Mouse (Mus musculus) natural killer cell, adult 2 months (primary cell): ENCODE measurements around the gene Cd300a.
A peak's percentile ranks its signal among the peaks of the same experiment; 100 is the strongest.

Experiments
- DNase-seq, 2 experiments: peaks; one replicate each; pipeline ENCODE4 v3.0.0; 2022; ENCODE audit warnings: low spot score in 2 of 2

The Cd300a gene

GRCm38 (mm10) chr11:114866486-114867360 is 23.1 kb upstream of the Cd300a start:
- no peak for DNase-seq

- DNase-seq, result no peak
These were observed 22.2 kb upstream of the Cd300a start for GRCm38 (mm10) chr11:114867361-114868235.

GRCm38 (mm10) chr11:114868280-114868679 is 21.6 kb upstream of the Cd300a start:
- DNase-seq, result no peak

GRCm38 (mm10) chr11:114869787-114870186 is 20.1 kb upstream of the Cd300a start:
- DNase-seq, result no peak

GRCm38 (mm10) chr11:114871540-114871939 is 18.3 kb upstream of the Cd300a start:
- no peak for DNase-seq

GRCm38 (mm10) chr11:114873022-114873817 is 16.6 kb upstream of the Cd300a start:
- peak in 1 of 2 experiments; percentile 18 for DNase-seq

- no peak for DNase-seq
These were observed 15.4 kb upstream of the Cd300a start for GRCm38 (mm10) chr11:114874226-114875145.

- DNase-seq, result no peak
These were observed 14.5 kb upstream of the Cd300a start for GRCm38 (mm10) chr11:114875301-114875801.

GRCm38 (mm10) chr11:114876176-114876575 is 13.7 kb upstream of the Cd300a start:
- DNase-seq, result no peak

- DNase-seq, result no peak
These were observed 13.2 kb upstream of the Cd300a start for GRCm38 (mm10) chr11:114876621-114877020.

- DNase-seq, result peak in 1 of 2 experiments; percentile 29
These were observed 12.7 kb upstream of the Cd300a start for GRCm38 (mm10) chr11:114877145-114877544.

- DNase-seq, result no peak
These were observed 10.2 kb upstream of the Cd300a start for GRCm38 (mm10) chr11:114879666-114880065.

- no peak for DNase-seq
These were observed 9.7 kb upstream of the Cd300a start for GRCm38 (mm10) chr11:114880185-114880584.

GRCm38 (mm10) chr11:114880589-114880988 is 9.3 kb upstream of the Cd300a start:
- peak; percentile 47 to 55 for DNase-seq

- peak; percentile 34 to 57 for DNase-seq
These were observed 6.5 kb upstream of the Cd300a start for GRCm38 (mm10) chr11:114883251-114883789.

- no peak for DNase-seq
These were observed 5.3 kb upstream of the Cd300a start for GRCm38 (mm10) chr11:114884380-114885100.

- DNase-seq, result no peak
These were observed 701 bp downstream of the Cd300a start for GRCm38 (mm10) chr11:114890542-114890941.

- DNase-seq, result no peak
These were observed 6.2 kb downstream of the Cd300a start for GRCm38 (mm10) chr11:114896085-114896484.

- DNase-seq, result peak; percentile 48 to 77
These were observed 8.2 kb downstream of the Cd300a start for GRCm38 (mm10) chr11:114898026-114898425.
